ENCODE assay signal across 9 mouse cellular contexts in the genomic region with DNA sequence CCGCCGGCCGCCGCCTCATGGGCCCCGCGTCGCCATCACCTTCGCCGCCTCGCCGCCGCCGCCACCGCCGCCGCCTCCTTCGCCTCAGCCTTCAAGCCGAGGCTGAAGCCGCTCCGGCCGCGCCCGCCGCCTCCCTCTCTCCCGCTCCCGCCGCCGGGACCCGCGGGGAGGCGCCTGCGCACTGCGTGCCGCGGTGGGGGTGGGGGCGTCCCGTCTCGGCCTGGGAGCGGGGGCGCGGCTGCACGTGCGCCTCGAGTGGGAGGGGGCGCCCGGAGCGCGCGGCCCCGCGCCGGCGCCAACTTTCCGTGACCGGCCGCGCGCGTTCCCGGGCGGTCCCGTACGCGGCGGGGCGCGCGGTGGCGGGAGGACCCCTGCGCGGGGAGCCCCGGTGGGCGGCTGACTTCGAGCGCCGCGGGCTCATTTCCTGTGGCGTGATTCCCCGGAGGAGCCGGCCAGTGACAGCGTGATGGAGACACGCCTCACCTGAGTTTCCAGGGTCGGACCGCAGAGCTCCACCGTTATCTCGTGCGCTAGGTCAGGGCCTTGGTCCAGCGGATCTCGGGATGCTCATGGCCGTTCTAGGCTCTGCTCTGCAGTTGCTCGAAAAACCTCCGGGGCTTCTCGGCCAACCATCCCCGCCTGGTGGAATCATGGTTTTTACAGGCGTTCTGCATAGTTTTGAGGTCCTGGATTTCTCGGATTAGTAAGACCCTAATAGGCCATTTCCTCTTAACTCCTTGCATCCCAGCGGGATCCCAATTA. TPM values are rescaled to one million over a fixed set of nuclear protein-coding genes. Genes with fewer than 3 reads are reported as not detected.
DNase-seq lines count a peak whose midpoint lies in the region; ATAC-seq and TF ChIP-seq lines count a peak whose summit lies in the region.
"Had no signal": no experiment of that assay in that cellular context is flagged by ENCODE, and none has a peak within 500 bp of the region (broad histone marks: within the 10 kb centered on the region; RNA-seq: fewer than 3 reads in every experiment).

A gene (minus strand): TSS at position 680 of the 762 bp plus-strand sequence.

- H3K9me3 ChIP-seq in hindbrain, embryonic 16.5 days (ENCODE audit: control insufficient read depth, low read length), result no peaks in the 10 kb centered on the region
- no peaks in the 10 kb centered on the region for H3K9me3 ChIP-seq in limb, embryonic 13.5 days
- no peaks in the 10 kb centered on the region for H3K9me3 ChIP-seq in midbrain, postnatal 0 days (ENCODE audit: low read length)

- peak; percentile 48 for TF ChIP-seq CTCF in midbrain, postnatal 0 days (IDR thresholded peaks at IDR 0.05)

- H3K27ac ChIP-seq in hindbrain, embryonic 16.5 days (ENCODE audit: low read depth, low read length), result peak within 1 kb of the TSS; percentile 85
- H3K27ac ChIP-seq in limb, embryonic 13.5 days, result peak within 1 kb of the TSS; percentile 100
- peak within 1 kb of the TSS; percentile 78 for H3K27ac ChIP-seq in midbrain, postnatal 0 days (ENCODE audit: low read depth, low read length)

- peak; percentile 13 for DNase-seq in layer of hippocampus, adult 11-12 months (ENCODE audit: low spot score)
- DNase-seq in layer of hippocampus, adult 9-10 months (ENCODE audit: low spot score), result no peak
- DNase-seq in cerebellum, postnatal 14 days, result peak; percentile 77 to 81
- DNase-seq in gastrocnemius, postnatal 10 days, result peak; percentile 79
- DNase-seq in midbrain, postnatal 0 days (ENCODE audit: low spot score), result peak; percentile 66
- peak; percentile 62 for DNase-seq in thymus, postnatal 14 days

- H3K4me1 ChIP-seq in hindbrain, embryonic 16.5 days (ENCODE audit: control insufficient read depth, insufficient read depth, low read depth, low read length), result peaks cover 13% of the 10 kb centered on the region
- H3K4me1 ChIP-seq in limb, embryonic 13.5 days, result peaks cover 35% of the 10 kb centered on the region
- H3K4me1 ChIP-seq in midbrain, postnatal 0 days (ENCODE audit: insufficient read depth, low read length), result no peaks in the 10 kb centered on the region; the same call in 1 of the 2 replicates

- H3K4me3 ChIP-seq in hindbrain, embryonic 16.5 days (ENCODE audit: low read length), result peak within 1 kb of the TSS; percentile 66
- peak within 1 kb of the TSS; percentile 89 for H3K4me3 ChIP-seq in limb, embryonic 13.5 days
- H3K4me3 ChIP-seq in midbrain, postnatal 0 days (ENCODE audit: low read depth, low read length), result peak within 1 kb of the TSS; percentile 82

- H3K36me3 ChIP-seq in hindbrain, embryonic 16.5 days (ENCODE audit: control insufficient read depth, insufficient read depth, low read length), result no peaks in the 10 kb centered on the region
- H3K36me3 ChIP-seq in limb, embryonic 13.5 days, result no peaks in the 10 kb centered on the region
- H3K36me3 ChIP-seq in midbrain, postnatal 0 days (ENCODE audit: insufficient read depth, low read length), result no peaks in the 10 kb centered on the region

- H3K4me2 ChIP-seq in hindbrain, embryonic 16.5 days (ENCODE audit: low read length), result peak within 1 kb of the TSS; percentile 83
- peak within 1 kb of the TSS; percentile 72 for H3K4me2 ChIP-seq in limb, embryonic 13.5 days (replicated peaks)
- H3K4me2 ChIP-seq in midbrain, postnatal 0 days (ENCODE audit: low read depth, low read length, poor library complexity, severe bottlenecking), result peak within 1 kb of the TSS; percentile 75

- H3K9ac ChIP-seq in hindbrain, embryonic 16.5 days (ENCODE audit: low read depth, low read length), result peak within 1 kb of the TSS; percentile 81
- peak within 1 kb of the TSS; percentile 98 for H3K9ac ChIP-seq in limb, embryonic 13.5 days
- peak within 1 kb of the TSS; percentile 74 for H3K9ac ChIP-seq in midbrain, postnatal 0 days (replicated peaks; ENCODE audit: low read length, poor library complexity, severe bottlenecking)

- H3K27me3 ChIP-seq in hindbrain, embryonic 16.5 days (replicated peaks; ENCODE audit: control insufficient read depth, insufficient read depth, low read length), result peaks cover 2% of the 10 kb centered on the region; the same call in 1 of the 2 replicates
- no peaks in the 10 kb centered on the region for H3K27me3 ChIP-seq in limb, embryonic 13.5 days
- H3K27me3 ChIP-seq in midbrain, postnatal 0 days (ENCODE audit: insufficient read depth, low read length), result no peaks in the 10 kb centered on the region

- peak; percentile 88 for ATAC-seq in hindbrain, embryonic 16.5 days
- peak; percentile 88 for ATAC-seq in limb, embryonic 13.5 days (ENCODE audit: low FRiP score, low read depth)
- ATAC-seq in midbrain, postnatal 0 days (ENCODE audit: low FRiP score), result peak; percentile 74

- under 1% methylated on average over 50 of the region's 97 CpGs for WGBS in hindbrain, embryonic 16.5 days
- WGBS in limb, embryonic 13.5 days, result under 1% methylated on average over 72 of the region's 97 CpGs
- 1% methylated on average over 43 of the region's 97 CpGs for WGBS in midbrain, postnatal 0 days

RNA-seq across cellular contexts. Expression of the gene that starts here (rescaled TPM):
- 10 to 100 TPM; 23.7 to 27.6 TPM for total RNA-seq in gastrocnemius, postnatal 10 days (2021)
- 27.6 and 29.8 TPM in 2 replicates for polyA plus RNA-seq in hindbrain, embryonic 16.5 days (2015; fragmentation: Nextera tagmentation; extraction: Ambion mirVana)
- polyA plus RNA-seq in limb, embryonic 13.5 days (2015; fragmentation: Nextera tagmentation; extraction: Ambion mirVana), result 75.6 and 78.1 TPM in 2 replicates
- total RNA-seq in midbrain, postnatal 0 days (2014; rRNA removed), result 18.1 and 18.8 TPM in 2 replicates
- 14.8 and 17.8 TPM in 2 replicates for polyA plus RNA-seq in midbrain, postnatal 0 days (2015; fragmentation: Nextera tagmentation; extraction: Ambion mirVana)
- total RNA-seq: neutrophil, adult 5-6 weeks had no signal
